Mouse (Mus musculus): ENCODE measurements at regions not wholly inside any gene's neighbourhood (a gene's known extent, or its start where the extent isn't known, plus 50 kb on each side); places are given as distances from the start of the nearest gene placed in this dataset.

DNA sequence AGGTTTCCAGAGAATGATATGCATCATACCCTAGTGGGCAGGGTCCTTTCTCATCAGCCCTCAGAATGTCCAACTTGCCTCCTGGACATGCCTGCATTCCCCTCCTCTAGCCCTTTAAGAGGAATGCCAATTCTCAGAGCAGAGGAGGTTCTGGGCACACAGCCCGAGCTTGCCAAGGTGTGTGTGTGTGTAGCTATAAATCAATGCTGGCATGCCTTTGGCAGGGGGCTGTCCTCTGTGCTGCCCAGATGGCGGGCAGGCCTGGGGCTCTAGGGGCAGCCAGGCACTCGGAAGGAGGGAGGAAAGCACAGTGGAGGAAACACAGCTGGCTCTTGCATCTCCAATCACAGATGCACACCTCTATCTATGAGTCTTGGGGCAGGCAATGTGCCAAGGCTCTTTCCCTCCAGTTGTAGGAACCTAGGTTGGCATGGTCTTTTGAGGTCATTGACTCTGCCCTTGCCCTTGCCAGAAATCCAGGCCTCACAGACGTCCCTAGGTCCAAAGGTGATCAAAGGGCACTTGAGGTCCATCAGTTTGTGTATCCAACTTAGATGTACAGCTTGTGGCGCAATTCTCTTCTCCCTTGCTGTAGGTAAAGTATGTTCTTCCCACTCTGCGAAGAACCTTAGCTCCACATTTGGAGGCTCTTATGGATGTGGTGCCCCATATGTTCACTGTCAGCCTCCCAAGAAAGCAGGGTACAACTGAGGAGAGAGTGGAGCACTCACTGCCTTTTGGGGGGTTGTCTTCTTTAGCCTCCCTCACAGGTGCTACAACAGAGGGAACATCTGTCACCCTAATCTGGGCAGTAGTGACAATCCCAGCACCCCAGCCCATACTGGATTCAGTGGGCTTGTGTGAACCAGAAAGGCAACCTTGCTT lies 71.8 kb downstream of the Hoxc4 start:
- no peak for TF ChIP-seq POLR2A (IDR thresholded peaks at IDR 0.05; ENCODE audit: extremely low read depth, insufficient read depth, low read length)
- no peak for TF ChIP-seq CTCF (IDR thresholded peaks at IDR 0.05; ENCODE audit: low read depth, low read length)
